Mouse (Mus musculus) embryonic facial prominence, embryonic 15.5 days (tissue): Measurements from ENCODE around the gene Ptpn4. TPM values are rescaled to one million over a fixed set of nuclear protein-coding genes. Genes with fewer than 3 reads are reported as not detected.

ENCODE experiments used
- ATAC-seq: fragments of 200-750 bp; cut with Nextera tagmentation; 2 replicates; pipeline ENCODE4 v1.8.0; 2017; ENCODE audit warnings: low read depth, moderate TSS enrichment; ENCODE audit not compliant: insufficient number of reproducible peaks, low FRiP score, low TSS enrichment
- H3K27ac ChIP-seq: fragments of 300-500 bp; sonication (generic); replicated peaks from 2 replicates; pipeline ENCODE4 v1.5.1; 2015; ENCODE audit warnings: mild to moderate bottlenecking, inconsistent platforms
- H3K27me3 ChIP-seq: fragments of 300-500 bp; sonication (generic); 2 replicates; pipeline ENCODE4 v1.6.1; 2015; ENCODE audit warnings: inconsistent platforms
- H3K36me3 ChIP-seq: fragments of 300-500 bp; sonication (generic); 2 replicates; pipeline ENCODE4 v1.6.1; 2015; ENCODE audit warnings: mild to moderate bottlenecking, inconsistent platforms
- H3K4me1 ChIP-seq: fragments of 300-500 bp; sonication (generic); 2 replicates; pipeline ENCODE4 v1.6.1; 2015; ENCODE audit warnings: inconsistent platforms
- H3K4me2 ChIP-seq: fragments of 300-500 bp; sonication (generic); replicated peaks from 2 replicates; pipeline ENCODE4 v1.6.1; 2015; ENCODE audit warnings: mild to moderate bottlenecking, inconsistent platforms
- H3K4me3 ChIP-seq: fragments of 300-500 bp; sonication (generic); replicated peaks from 2 replicates; pipeline ENCODE4 v1.5.1; 2015; ENCODE audit warnings: mild to moderate bottlenecking, inconsistent platforms
- H3K9ac ChIP-seq: fragments of 300-500 bp; sonication (generic); 2 replicates; pipeline ENCODE4 v1.6.1; 2015; ENCODE audit warnings: inconsistent platforms
- H3K9me3 ChIP-seq: fragments of 300-500 bp; sonication (generic); replicated peaks from 2 replicates; pipeline ENCODE4 v1.6.1; 2016; ENCODE audit warnings: inconsistent platforms
- WGBS: fragments of 180-500 bp; shearing (Covaris S2); methylation state at CpG from one replicate; pipeline ENCODE4 v1.1.7; 2015; 5-methylcytosine and 5-hydroxymethylcytosine counted together
- polyA plus RNA-seq: library from polyadenylated mRNA; unstranded; fragments of >200 nt; fragmentation: Nextera tagmentation; extraction: Ambion mirVana; gene quantifications from 2 replicates; pipeline ENCODE4 v1.2.1, GENCODE M21; 2015

The Ptpn4 gene
- polyA plus RNA-seq, 1 experiment from 2014 or later, result 7.0 TPM

DNA sequence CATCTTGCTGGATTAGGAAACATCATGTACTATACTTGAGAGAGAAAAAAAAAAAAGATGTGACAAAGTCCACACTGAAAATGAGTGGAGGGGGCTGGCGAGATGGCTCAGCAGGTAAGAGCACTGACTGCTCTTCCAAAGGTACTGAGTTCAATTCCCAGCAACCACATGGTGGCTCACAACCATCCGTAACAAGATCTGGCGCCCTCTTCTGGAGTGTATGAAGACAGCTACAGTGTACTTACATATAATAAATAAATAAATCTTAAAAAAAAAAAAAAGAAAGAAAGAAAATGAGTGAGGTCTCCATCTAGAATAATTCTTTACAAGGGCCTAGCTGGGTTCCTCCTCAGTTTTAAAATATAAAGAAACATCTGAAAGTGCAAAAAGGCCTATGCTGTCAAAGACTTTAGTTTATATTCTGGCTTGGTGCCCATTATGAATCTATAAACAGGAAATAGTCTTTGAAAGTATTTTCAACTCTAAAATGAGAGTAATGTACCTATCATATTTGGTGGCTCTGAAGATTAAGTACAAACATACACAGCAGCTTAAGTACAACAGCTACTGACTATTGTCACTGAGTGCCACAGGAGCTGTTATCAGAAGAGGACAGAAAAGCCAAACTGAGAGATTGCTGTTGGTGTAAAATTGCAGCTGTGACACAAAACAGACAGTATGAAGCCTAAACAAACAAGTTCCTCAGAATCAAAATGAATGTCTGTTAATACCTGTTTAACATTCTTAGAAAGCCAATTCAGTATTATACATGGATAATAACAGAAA is 151.4 kb downstream of the Ptpn4 start:
- Histone ChIP-seq H3K36me3 (peaks cover 6% of the 10 kb centered on the region; the same call in 1 of the 2 replicates), H3K27ac (no peak overlapping the region), H3K4me1 (no peaks in the 10 kb centered on the region), H3K27me3 (no peaks in the 10 kb centered on the region), H3K9ac (no peak overlapping the region), H3K4me3 (no peak overlapping the region), H3K9me3 (no peaks in the 10 kb centered on the region), H3K4me2 (no peak overlapping the region)
- no peak for ATAC-seq
- WGBS, result 91% methylated on average over 3 of the region's 3 CpGs

DNA sequence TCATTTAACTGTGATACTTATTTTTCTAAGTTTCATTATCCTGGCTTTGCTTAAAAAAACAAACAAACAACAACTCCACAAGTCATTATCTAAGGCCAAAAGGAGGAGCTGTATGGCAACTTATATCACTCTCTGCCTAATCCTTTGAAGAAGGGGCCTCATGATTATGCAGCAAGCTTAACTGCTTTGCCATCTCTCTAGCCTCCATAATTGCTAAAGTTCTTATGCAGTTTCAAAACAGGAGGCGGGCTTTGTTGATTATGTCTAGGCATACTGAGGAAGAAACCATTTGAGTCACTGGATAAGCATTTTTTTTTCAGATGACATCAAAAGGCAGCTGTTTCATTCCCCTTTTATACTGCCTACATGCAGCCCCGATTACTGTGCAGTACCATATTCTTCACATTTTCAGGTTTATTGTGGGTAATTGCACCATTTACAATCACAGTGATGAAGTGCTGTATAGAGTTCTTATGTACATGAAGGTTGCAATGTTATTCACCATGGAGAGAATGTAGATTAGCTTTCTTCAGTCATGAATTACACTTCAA is 155.7 kb downstream of the Ptpn4 start:
- WGBS, result 70% methylated on average over 2 of the region's 2 CpGs
- no peaks in the 10 kb centered on the region for H3K4me1 ChIP-seq
- H3K9ac ChIP-seq, result no peak overlapping the region
- ATAC-seq, result no peak
- H3K4me3 ChIP-seq, result no peak overlapping the region
- H3K27ac ChIP-seq, result no peak overlapping the region
- peaks cover 3% of the 10 kb centered on the region; the same call in 1 of the 2 replicates for H3K36me3 ChIP-seq
- H3K4me2 ChIP-seq, result no peak overlapping the region
- no peaks in the 10 kb centered on the region for H3K27me3 ChIP-seq
- H3K9me3 ChIP-seq, result no peaks in the 10 kb centered on the region

DNA sequence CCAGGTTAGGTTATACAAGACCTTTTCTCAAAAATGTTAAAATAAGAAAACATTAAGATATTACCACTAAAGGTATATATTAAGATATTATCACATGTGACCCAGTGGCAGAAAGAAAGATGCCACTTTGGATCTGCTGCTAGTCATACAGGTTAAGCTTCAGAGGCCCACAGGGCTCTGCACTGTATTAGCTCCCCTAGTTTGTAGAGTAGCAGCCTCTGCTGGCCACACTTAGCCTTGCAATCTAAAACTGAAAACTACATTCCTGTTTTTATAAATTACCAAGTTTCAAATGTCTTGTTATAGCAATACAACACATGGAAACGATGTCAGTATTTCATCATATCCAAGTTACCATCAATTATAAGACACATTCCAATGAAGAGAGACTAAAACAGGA is 162.4 kb downstream of the Ptpn4 start:
- H3K4me2 ChIP-seq, result no peak overlapping the region
- H3K4me1 ChIP-seq, result no peaks in the 10 kb centered on the region
- no peak overlapping the region for H3K9ac ChIP-seq
- no peak overlapping the region for H3K4me3 ChIP-seq
- peaks cover 4% of the 10 kb centered on the region; the same call in 1 of the 2 replicates for H3K36me3 ChIP-seq
- no peaks in the 10 kb centered on the region for H3K27me3 ChIP-seq
- no peaks in the 10 kb centered on the region for H3K9me3 ChIP-seq
- H3K27ac ChIP-seq, result no peak overlapping the region
- 63% methylated on average over 1 of the region's 1 CpGs for WGBS
- no peak for ATAC-seq

DNA sequence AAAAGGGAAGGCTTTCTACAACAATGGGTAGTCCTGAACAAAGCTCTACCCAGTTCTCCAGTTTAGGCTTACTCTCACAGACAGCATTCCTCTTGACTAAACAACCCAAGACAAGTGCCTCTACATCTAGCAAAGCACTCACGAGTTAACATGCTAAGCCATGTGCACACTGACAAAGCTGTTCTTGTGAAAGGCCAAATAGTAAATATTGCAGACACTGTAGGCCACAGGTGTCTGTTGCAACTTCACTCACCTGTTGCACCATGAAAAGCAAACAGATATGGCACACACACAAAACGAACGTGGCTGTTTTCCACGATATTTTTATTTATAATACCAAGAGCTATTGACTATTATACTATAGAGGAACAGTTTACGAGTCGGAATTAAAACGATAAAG is 170.5 kb downstream of the Ptpn4 start:
- no peak overlapping the region for H3K27ac ChIP-seq
- H3K4me2 ChIP-seq, result no peak overlapping the region
- no peak for ATAC-seq
- WGBS, result 87% methylated on average over 7 of the region's 7 CpGs
- H3K36me3 ChIP-seq, result 0 out of 2 replicates have a peak, but pooled peaks cover 3% of the 10 kb centered on the region
- H3K9me3 ChIP-seq, result no peaks in the 10 kb centered on the region
- no peak overlapping the region for H3K9ac ChIP-seq
- H3K4me3 ChIP-seq, result no peak overlapping the region
- no peaks in the 10 kb centered on the region for H3K27me3 ChIP-seq
- no peaks in the 10 kb centered on the region for H3K4me1 ChIP-seq

DNA sequence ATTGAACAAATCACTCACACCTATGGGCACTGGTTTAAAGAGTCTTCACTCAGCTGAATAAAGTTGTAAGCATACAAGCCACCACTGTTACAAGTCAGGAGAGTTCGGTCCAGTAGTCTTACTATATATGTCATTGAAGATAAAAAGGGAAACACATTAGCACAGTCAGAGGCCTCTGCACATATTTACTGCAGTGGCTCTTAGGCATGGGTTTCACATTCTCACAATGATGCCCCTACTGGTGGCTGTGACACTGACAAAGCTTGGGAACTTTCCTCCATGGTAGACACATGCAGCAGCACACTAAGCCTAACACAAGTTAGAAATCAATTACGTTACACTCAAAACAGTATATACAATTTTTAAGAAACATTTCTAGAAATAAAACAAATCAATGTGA is 183.1 kb downstream of the Ptpn4 start:
- H3K27me3 ChIP-seq, result no peaks in the 10 kb centered on the region
- H3K27ac ChIP-seq, result no peak overlapping the region
- H3K9me3 ChIP-seq, result no peaks in the 10 kb centered on the region
- H3K36me3 ChIP-seq, result 0 out of 2 replicates have a peak, but pooled peaks cover 3% of the 10 kb centered on the region
- no peak for ATAC-seq
- 0 out of 2 replicates have a peak, but pooled peaks cover under 1% of the 10 kb centered on the region for H3K4me1 ChIP-seq
- no peak overlapping the region for H3K4me3 ChIP-seq
- 96% methylated on average over 2 of the region's 2 CpGs for WGBS
- H3K4me2 ChIP-seq, result no peak overlapping the region
- H3K9ac ChIP-seq, result no peak overlapping the region

DNA sequence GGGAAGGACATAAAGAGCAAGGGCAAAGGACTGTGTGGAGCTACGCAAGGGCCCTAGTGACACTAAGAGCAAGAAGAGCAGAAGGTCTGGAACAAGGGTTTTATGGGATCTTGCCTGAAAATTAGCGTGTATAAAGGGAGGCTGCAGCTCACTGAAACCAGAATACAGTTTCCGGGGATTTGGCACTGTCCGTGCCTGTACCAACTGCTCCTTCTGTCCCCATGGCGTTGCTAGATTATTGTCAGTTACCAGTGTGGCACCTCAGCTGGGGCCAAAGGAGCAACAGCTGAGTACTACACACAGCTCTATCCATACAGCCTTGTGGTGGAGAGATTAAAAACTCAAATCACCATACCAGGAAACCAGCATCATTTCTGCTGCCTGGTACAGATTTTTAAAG is 187.0 kb downstream of the Ptpn4 start:
- no peak for ATAC-seq
- H3K27me3 ChIP-seq, result no peaks in the 10 kb centered on the region
- no peak overlapping the region for H3K27ac ChIP-seq
- no peak overlapping the region for H3K9ac ChIP-seq
- 87% methylated on average over 5 of the region's 5 CpGs for WGBS
- H3K4me1 ChIP-seq, result peaks cover 6% of the 10 kb centered on the region; the same call in 1 of the 2 replicates
- no peak overlapping the region for H3K4me3 ChIP-seq
- no peaks in the 10 kb centered on the region for H3K9me3 ChIP-seq
- no peak overlapping the region for H3K4me2 ChIP-seq
- no peaks in the 10 kb centered on the region for H3K36me3 ChIP-seq

DNA sequence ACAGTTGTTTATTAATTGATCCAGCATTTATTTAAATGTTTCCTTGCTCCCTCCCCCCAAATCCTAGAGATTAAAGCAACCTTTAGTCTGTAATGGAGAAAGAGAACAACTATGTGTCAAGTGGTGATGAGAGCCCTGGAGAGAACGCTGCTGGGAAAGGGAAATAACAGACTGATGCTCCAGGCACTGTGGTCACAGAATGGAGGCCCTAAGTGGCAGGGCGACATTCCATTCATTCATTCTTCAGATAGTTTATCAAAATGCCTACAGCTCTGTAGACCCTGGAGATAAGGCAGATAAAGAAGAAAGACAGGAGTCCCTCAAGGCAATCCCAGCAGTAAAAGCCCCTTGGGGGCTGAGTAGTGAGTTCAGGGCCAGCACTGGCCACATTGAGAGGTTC is 187.8 kb downstream of the Ptpn4 start:
- WGBS, result 47% methylated on average over 2 of the region's 2 CpGs
- Histone ChIP-seq H3K4me2 (no peak overlapping the region), H3K27me3 (no peaks in the 10 kb centered on the region), H3K4me3 (no peak overlapping the region), H3K27ac (no peak overlapping the region), H3K36me3 (no peaks in the 10 kb centered on the region), H3K4me1 (peaks cover 6% of the 10 kb centered on the region; the same call in 1 of the 2 replicates), H3K9ac (no peak overlapping the region), H3K9me3 (no peaks in the 10 kb centered on the region)
- ATAC-seq, result no peak

DNA sequence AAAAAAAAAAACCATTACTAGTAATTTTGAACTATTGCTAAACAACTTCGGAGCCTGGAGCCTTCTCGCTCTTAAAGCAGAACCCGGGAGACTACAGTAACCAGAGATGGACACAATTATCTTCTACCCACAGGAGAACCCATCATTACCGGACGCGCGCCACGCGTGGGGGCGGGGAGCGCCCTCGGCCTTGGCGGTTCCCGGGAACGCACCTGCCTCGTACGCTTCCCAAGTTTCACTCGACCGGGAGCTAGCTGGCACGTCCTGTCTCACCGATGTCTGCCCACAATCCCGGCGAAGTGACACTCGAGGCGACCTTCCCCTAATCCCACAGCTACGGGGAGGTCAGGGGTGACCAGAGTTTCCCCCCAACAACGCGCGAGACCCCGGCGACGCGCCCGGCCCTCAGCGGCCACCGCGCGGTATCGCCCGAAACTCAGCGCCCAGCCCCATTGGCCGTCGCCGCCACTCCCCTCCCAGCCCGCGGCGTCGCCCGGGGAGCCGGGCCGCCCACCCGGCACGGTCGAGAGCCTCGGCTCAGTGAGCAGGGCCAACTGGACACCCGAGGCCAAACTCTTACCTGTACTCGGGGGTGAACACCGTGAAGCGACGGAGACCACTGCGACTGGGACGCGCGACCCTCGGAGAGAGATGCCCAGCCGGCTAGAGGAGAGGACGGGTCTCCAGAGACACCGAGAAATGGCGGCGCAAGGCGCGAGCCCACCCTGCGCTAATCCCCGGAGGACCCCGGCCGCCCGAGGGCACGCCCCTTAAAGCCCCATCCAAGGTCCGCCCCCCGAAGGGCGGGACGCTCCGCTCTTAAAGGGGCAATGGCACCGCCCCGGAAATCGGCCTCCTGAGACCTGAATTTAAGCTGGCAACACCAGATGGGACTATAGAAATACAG is 189.0 kb downstream of the Ptpn4 start, which contains the start of gene Epb41l5:
TSS of gene Epb41l5 (minus strand) at position 796 of the 907 bp plus-strand sequence.
- peak within 1 kb of the TSS; percentile 47 for H3K9ac ChIP-seq
- peak; percentile 91 for ATAC-seq
- peaks cover 6% of the 10 kb centered on the region; the same call in 1 of the 2 replicates for H3K4me1 ChIP-seq
- no peaks in the 10 kb centered on the region for H3K36me3 ChIP-seq
- peak within 1 kb of the TSS; percentile 74 for H3K27ac ChIP-seq
- under 1% methylated on average over 85 of the region's 86 CpGs for WGBS
- no peaks in the 10 kb centered on the region for H3K9me3 ChIP-seq
- H3K27me3 ChIP-seq, result no peaks in the 10 kb centered on the region
- H3K4me2 ChIP-seq, result peak within 1 kb of the TSS; percentile 84
- peak within 1 kb of the TSS; percentile 75 for H3K4me3 ChIP-seq

DNA sequence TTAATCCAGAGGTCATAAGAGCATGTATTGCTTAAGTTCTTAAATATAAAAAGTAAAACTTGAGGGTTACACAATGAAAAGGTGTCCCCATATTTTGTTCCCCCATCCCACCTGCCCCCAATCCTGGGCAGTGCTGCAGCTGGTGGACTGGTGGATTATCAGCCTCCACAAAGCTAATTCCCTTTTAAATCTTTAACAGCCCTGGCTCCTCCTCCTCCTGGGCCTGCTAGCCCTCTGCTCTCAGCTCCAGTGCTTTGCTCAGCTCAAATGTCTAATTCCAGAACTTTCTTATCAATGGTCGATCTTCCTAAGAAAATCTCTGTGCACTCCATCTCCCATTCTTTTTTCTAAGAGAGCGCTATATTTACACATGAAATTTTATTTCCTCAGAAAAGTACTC is 191.1 kb downstream of the Ptpn4 start:
- Histone ChIP-seq H3K4me2 (no peak overlapping the region), H3K27me3 (no peaks in the 10 kb centered on the region), H3K27ac (no peak overlapping the region), H3K9ac (no peak overlapping the region), H3K4me3 (no peak overlapping the region), H3K9me3 (no peaks in the 10 kb centered on the region), H3K4me1 (peaks cover 6% of the 10 kb centered on the region; the same call in 1 of the 2 replicates), H3K36me3 (no peaks in the 10 kb centered on the region)
- ATAC-seq, result no peak
- 66% methylated on average over 2 of the region's 2 CpGs for WGBS

DNA sequence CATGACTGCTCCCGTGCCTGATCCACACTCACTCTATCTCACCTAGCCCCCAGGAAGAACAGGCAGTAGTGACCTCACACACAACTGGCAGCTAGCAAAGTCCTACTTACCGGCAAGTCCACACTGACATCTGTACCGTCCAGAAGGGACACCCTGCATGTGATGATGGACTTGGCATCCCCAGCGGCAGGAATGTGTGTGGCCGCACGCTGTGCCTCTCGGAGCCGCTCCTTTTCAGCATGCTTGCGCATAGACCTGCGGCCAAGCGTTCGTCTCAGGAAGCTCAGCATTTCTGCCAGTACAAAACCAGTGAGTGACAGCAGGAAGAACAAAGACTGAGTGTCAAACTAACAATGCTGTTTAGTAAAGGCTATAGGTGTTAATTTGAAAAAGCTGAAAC is 195.0 kb downstream of the Ptpn4 start:
- 48% methylated on average over 12 of the region's 12 CpGs for WGBS
- Histone ChIP-seq H3K27me3 (no peaks in the 10 kb centered on the region), H3K36me3 (no peaks in the 10 kb centered on the region), H3K4me2 (no peak overlapping the region), H3K4me3 (no peak overlapping the region), H3K9ac (no peak overlapping the region), H3K27ac (no peak overlapping the region), H3K9me3 (no peaks in the 10 kb centered on the region), H3K4me1 (no peaks in the 10 kb centered on the region)
- ATAC-seq, result no peak
